Mouse (Mus musculus) NIH3T3 (cell line): ENCODE measurements around the gene Uggt1.

ENCODE experiments used
- DNase-seq: peaks from one replicate; pipeline ENCODE4 v3.0.0-alpha.2; 2012; ENCODE audit warnings: low read depth

Gene Uggt1

GRCm38 (mm10) chr1:36114844-36115243, 129.7 kb downstream of the Uggt1 start:
- DNase-seq, result no peak

DNA sequence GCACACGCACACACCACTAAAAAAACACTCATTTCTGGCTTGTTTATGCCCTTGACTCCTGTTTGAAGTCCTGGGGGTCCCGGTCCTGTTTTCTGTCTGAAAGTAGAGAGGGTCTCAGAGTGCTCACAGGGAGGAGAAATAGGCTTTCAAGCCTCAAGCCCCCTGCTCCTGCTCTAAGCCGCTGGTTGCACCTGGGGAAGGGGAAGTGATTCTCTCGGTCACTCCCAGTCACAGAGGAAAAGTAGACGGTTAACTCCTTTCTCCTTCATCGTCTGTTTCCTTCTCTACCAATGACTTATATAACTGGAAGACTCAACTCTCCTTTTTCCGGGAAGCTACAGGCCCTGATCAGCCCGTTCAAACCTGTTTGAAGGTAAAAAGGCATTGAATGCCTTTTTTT, 130.8 kb downstream of the Uggt1 start:
- DNase-seq, result no peak

DNA sequence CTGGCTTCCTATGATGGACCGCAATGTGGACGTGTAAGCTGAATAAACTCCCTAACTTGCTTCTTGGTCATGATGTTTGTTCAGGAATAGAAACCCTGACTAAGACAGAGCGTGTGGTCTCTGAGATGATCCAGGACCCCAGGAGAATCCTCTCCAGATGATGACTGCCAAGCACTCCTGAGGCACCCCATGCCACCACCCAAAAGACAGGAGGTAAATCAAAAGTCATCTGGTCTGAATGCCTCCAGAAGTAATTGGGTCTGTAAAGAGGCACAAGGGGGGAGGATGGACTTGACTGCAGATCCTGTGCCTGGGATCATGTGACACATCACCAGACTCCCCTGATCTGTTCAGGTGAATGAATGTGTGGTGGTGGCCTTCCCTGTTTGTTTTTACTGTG, 131.9 kb downstream of the Uggt1 start:
- no peak for DNase-seq

DNA sequence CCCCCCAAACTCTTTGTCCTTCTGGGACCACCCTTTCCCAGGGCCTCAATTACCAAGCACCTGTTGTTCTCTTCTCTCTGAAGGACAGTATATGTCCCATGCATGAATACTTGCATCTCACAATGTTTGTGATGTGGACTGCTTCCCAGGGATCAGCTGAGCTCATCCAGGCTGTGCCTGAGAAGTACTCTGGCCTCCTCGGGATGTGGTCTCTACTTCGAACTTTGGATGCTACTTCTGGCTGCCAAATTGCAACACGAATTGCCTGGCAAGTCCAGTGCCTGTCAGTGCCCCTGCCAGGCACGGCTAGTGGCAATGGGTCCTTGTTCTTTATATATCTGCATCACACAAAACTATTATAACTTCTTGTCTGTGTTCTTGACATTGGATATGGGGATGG, 134.5 kb downstream of the Uggt1 start:
- no peak for DNase-seq

DNA sequence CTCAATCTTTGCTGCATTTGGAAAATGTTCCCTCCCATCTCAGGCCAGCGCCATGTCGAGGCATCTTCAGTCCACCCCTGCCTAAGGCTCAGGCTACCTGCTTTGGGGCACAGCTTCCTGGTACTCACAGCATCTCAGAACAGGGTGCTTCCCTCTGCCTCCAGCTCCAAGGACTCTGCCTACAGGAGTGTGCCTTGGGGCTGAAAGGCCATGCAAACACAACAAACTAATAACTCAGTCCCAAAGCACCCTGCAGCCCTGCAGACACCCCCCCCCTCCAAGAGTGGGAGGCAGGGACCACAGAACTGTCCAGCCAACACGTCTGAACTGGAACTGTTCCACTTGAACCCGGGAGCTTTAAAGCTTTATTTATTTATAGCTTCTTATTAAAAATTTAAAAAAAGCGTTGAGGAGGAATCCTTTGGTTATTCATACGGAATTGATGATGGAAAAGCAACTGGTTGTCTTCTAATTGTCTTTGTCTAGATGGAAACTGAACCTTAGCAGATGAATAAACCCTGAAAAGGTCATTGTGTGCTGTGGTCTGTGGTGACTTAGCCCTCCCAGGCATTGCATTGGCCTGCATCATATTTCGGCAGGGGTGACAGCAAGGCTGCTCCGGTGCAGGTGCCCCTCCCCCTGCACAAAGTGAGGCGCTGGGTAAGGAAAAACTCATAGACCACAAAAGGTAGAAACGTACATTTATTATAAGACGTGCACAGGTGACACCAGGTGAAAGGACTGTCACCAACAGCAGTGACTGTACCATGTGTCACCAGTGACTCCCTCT, 138.4 kb downstream of the Uggt1 start:
- DNase-seq, result no peak

- DNase-seq, result no peak
These were observed 144.1 kb downstream of the Uggt1 start for GRCm38 (mm10) chr1:36100371-36100770.

DNA sequence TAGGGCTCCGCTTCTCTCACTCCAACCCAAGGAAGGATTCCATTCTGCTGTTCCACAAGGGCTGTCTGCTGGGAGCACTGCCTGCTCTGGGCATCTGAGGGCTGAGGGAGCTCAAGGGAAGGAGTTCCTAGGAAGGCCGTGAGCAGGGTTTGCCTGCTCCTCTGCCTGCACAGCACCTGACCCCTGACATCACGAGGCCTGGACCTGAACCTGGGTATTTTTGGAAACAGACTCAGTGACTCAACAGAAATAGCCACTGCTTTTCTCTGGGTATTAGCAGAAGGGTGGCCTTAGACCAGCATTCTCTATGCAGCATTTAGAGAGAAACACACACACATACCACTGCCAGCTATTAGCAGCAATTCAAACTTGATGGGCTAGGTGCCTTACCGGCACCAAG, 146.1 kb downstream of the Uggt1 start:
- DNase-seq, result peak; percentile 36

DNA sequence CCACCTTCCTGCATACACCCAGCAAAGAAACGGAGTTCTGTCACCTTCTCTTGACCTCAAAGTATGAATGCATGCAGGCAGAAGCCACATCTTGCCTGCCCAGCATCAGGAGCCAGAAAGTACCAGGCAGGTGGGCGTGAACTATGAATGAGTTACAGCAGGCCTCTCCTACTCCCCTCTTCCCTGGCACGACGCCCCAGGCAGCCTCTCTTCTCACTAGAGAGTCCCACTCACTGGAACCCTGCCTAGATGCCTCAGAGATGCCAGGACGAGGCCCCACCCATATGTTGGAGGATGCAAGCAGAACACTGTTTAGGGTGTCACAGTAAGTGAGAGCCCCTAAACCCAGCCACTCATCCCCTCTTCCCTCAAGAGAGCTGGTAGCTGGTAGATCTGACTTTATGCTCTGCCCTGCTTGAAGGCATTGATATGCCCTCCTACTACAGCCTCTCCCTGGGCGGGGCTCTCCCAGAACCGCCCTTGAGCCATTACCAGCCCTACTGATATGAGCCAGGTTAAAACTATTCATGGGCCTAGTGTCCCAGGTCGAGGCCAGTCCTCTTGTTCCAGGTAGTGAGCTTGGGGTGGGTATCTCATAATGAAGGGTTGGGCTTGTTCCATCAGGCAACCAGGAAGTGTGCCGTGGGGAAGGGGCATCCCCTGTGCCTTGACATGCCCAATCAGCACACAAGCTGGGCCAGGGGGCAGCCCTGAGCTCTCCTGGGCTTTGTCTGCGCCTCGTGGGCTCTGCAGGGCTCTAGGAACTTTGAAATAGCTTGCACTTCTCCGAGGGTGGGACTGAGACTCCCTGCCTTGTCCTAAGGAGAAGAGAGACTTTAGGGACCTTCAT, 148.9 kb downstream of the Uggt1 start:
- peak; percentile 86 for DNase-seq

GRCm38 (mm10) chr1:36093741-36094140, 150.8 kb downstream of the Uggt1 start:
- DNase-seq, result no peak

GRCm38 (mm10) chr1:36091246-36091645, 153.3 kb downstream of the Uggt1 start:
- DNase-seq, result no peak

- DNase-seq, result no peak
These were observed 153.8 kb downstream of the Uggt1 start for GRCm38 (mm10) chr1:36090722-36091110.
